Mouse (Mus musculus): ENCODE data around the gene Crybg2. TPM values are rescaled to one million over a fixed set of nuclear protein-coding genes. Genes with fewer than 3 reads are reported as not detected.

The Crybg2 gene
- polyA plus RNA-seq, 1 experiment from 2014 or later = 2.8 TPM

GRCm38 (mm10) chr4:134115215-134116144 is 54.9 kb downstream of the Crybg2 start:
- 65% methylated on average over 16 of the region's 16 CpGs for WGBS
- Histone ChIP-seq H3K27me3 (replicated peaks; ENCODE audit: insufficient read depth, low read length) (no peaks in the 10 kb centered on the region), H3K36me3 (ENCODE audit: insufficient read depth, low read length) (no peaks in the 10 kb centered on the region), H3K4me1 (ENCODE audit: insufficient read depth, low read depth, low read length) (no peaks in the 10 kb centered on the region), H3K4me3 (ENCODE audit: low read depth, low read length) (no peak overlapping the region), H3K9ac (replicated peaks; ENCODE audit: low read depth) (no peak overlapping the region), H3K9me3 (ENCODE audit: low read length) (no peaks in the 10 kb centered on the region), H3K27ac (ENCODE audit: low read length) (no peak overlapping the region), H3K4me2 (replicated peaks; ENCODE audit: low read depth, low read length) (no peak overlapping the region)
- peak; percentile 11; the same call in 1 of the 2 replicates for ATAC-seq
- TF ChIP-seq EP300 (IDR thresholded peaks at IDR 0.05) (no peak), CTCF (IDR thresholded peaks at IDR 0.05) (no peak)
- no peak for DNase-seq (ENCODE audit: low spot score)

GRCm38 (mm10) chr4:134116501-134116900 is 55.9 kb downstream of the Crybg2 start:
- H3K4me1 ChIP-seq (ENCODE audit: insufficient read depth, low read depth, low read length) = no peaks in the 10 kb centered on the region
- H3K9me3 ChIP-seq (ENCODE audit: low read length) = no peaks in the 10 kb centered on the region
- H3K4me2 ChIP-seq (replicated peaks; ENCODE audit: low read depth, low read length) = no peak overlapping the region
- 62% methylated on average over 2 of the region's 2 CpGs for WGBS
- no peaks in the 10 kb centered on the region for H3K27me3 ChIP-seq (replicated peaks; ENCODE audit: insufficient read depth, low read length)
- no peak for DNase-seq (ENCODE audit: low spot score)
- ATAC-seq = no peak
- no peak overlapping the region for H3K4me3 ChIP-seq (ENCODE audit: low read depth, low read length)
- no peaks in the 10 kb centered on the region for H3K36me3 ChIP-seq (ENCODE audit: insufficient read depth, low read length)
- no peak for TF ChIP-seq EP300 (IDR thresholded peaks at IDR 0.05)
- TF ChIP-seq CTCF (IDR thresholded peaks at IDR 0.05) = no peak
- H3K9ac ChIP-seq (replicated peaks; ENCODE audit: low read depth) = no peak overlapping the region
- no peak overlapping the region for H3K27ac ChIP-seq (ENCODE audit: low read length)

GRCm38 (mm10) chr4:134117012-134117411 is 56.4 kb downstream of the Crybg2 start:
- Histone ChIP-seq H3K4me3 (ENCODE audit: low read depth, low read length) (no peak overlapping the region), H3K4me1 (ENCODE audit: insufficient read depth, low read depth, low read length) (no peaks in the 10 kb centered on the region), H3K27me3 (replicated peaks; ENCODE audit: insufficient read depth, low read length) (no peaks in the 10 kb centered on the region), H3K9ac (replicated peaks; ENCODE audit: low read depth) (no peak overlapping the region), H3K9me3 (ENCODE audit: low read length) (no peaks in the 10 kb centered on the region), H3K36me3 (ENCODE audit: insufficient read depth, low read length) (no peaks in the 10 kb centered on the region), H3K4me2 (replicated peaks; ENCODE audit: low read depth, low read length) (no peak overlapping the region), H3K27ac (ENCODE audit: low read length) (no peak overlapping the region)
- ATAC-seq (peak; percentile 48), DNase-seq (ENCODE audit: low spot score) (peak; percentile 63)
- 59% methylated on average over 8 of the region's 8 CpGs for WGBS
- TF ChIP-seq CTCF (IDR thresholded peaks at IDR 0.05) = no peak
- no peak for TF ChIP-seq EP300 (IDR thresholded peaks at IDR 0.05)

GRCm38 (mm10) chr4:134118126-134118800 is 57.6 kb downstream of the Crybg2 start:
- no peak; the same call in 1 of the 2 replicates for ATAC-seq
- Histone ChIP-seq H3K4me1 (ENCODE audit: insufficient read depth, low read depth, low read length) (no peaks in the 10 kb centered on the region), H3K27ac (ENCODE audit: low read length) (no peak overlapping the region), H3K27me3 (replicated peaks; ENCODE audit: insufficient read depth, low read length) (no peaks in the 10 kb centered on the region), H3K4me3 (ENCODE audit: low read depth, low read length) (no peak overlapping the region), H3K9ac (replicated peaks; ENCODE audit: low read depth) (no peak overlapping the region), H3K4me2 (replicated peaks; ENCODE audit: low read depth, low read length) (no peak overlapping the region), H3K9me3 (ENCODE audit: low read length) (no peaks in the 10 kb centered on the region), H3K36me3 (ENCODE audit: insufficient read depth, low read length) (no peaks in the 10 kb centered on the region)
- 55% methylated on average over 14 of the region's 14 CpGs for WGBS
- peak; percentile 31 for DNase-seq (ENCODE audit: low spot score)
- TF ChIP-seq EP300 (IDR thresholded peaks at IDR 0.05) (no peak), CTCF (IDR thresholded peaks at IDR 0.05) (no peak)

GRCm38 (mm10) chr4:134119042-134119441 is 58.4 kb downstream of the Crybg2 start:
- Histone ChIP-seq H3K27me3 (replicated peaks; ENCODE audit: insufficient read depth, low read length) (no peaks in the 10 kb centered on the region), H3K9me3 (ENCODE audit: low read length) (no peaks in the 10 kb centered on the region), H3K9ac (replicated peaks; ENCODE audit: low read depth) (no peak overlapping the region), H3K36me3 (ENCODE audit: insufficient read depth, low read length) (no peaks in the 10 kb centered on the region), H3K4me2 (replicated peaks; ENCODE audit: low read depth, low read length) (no peak overlapping the region), H3K4me1 (ENCODE audit: insufficient read depth, low read depth, low read length) (no peaks in the 10 kb centered on the region), H3K4me3 (ENCODE audit: low read depth, low read length) (no peak overlapping the region), H3K27ac (ENCODE audit: low read length) (no peak overlapping the region)
- 73% methylated on average over 5 of the region's 5 CpGs for WGBS
- DNase-seq (ENCODE audit: low spot score) (no peak), ATAC-seq (no peak)
- TF ChIP-seq EP300 (IDR thresholded peaks at IDR 0.05) (no peak), CTCF (IDR thresholded peaks at IDR 0.05) (no peak)

GRCm38 (mm10) chr4:134119644-134120043 is 59.0 kb downstream of the Crybg2 start:
- 67% methylated on average over 9 of the region's 9 CpGs for WGBS
- no peak for ATAC-seq
- no peaks in the 10 kb centered on the region for H3K27me3 ChIP-seq (replicated peaks; ENCODE audit: insufficient read depth, low read length)
- H3K27ac ChIP-seq (ENCODE audit: low read length) = no peak overlapping the region
- H3K4me1 ChIP-seq (ENCODE audit: insufficient read depth, low read depth, low read length) = no peaks in the 10 kb centered on the region
- H3K4me3 ChIP-seq (ENCODE audit: low read depth, low read length) = no peak overlapping the region
- no peaks in the 10 kb centered on the region for H3K36me3 ChIP-seq (ENCODE audit: insufficient read depth, low read length)
- no peaks in the 10 kb centered on the region for H3K9me3 ChIP-seq (ENCODE audit: low read length)
- no peak for DNase-seq (ENCODE audit: low spot score)
- H3K4me2 ChIP-seq (replicated peaks; ENCODE audit: low read depth, low read length) = no peak overlapping the region
- H3K9ac ChIP-seq (replicated peaks; ENCODE audit: low read depth) = no peak overlapping the region
- TF ChIP-seq CTCF (IDR thresholded peaks at IDR 0.05) = peak; percentile 65
- no peak for TF ChIP-seq EP300 (IDR thresholded peaks at IDR 0.05)

Data from lung, postnatal 0 days (tissue).